ENCODE assay signal across 8 mouse cellular contexts in the genomic region with DNA sequence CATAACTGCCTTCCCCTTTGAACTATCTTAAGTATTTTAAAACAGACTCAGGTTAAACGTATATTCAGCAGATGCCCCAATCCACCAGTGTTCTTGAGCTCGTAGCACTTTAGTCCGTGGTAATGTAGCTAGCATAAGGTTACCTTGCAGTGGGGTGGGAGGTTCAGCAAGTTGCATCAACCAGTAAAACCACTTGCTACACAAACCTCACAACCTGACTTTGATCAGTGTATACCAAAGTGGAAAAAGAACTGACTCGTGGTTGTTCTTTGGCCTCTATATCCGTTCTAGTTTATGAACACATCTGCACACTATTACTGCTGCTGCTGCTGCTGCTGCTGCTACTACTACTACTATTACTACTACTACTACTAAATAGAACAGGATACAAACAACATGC. TPM values are rescaled to one million over a fixed set of nuclear protein-coding genes. Genes with fewer than 3 reads are reported as not detected.
DNase-seq lines count a peak whose midpoint lies in the region; ATAC-seq lines count a peak whose summit lies in the region.
"Had no signal": no experiment of that assay in that cellular context is flagged by ENCODE, and none has a peak within 500 bp of the region (broad histone marks: within the 10 kb centered on the region; RNA-seq: fewer than 3 reads in every experiment).

No protein-coding gene starts in this region.

- H3K9ac ChIP-seq in hindbrain, embryonic 11.5 days (ENCODE audit: low read depth, low read length) = no peak overlapping the region
- no peak overlapping the region for H3K9ac ChIP-seq in embryonic facial prominence, embryonic 14.5 days (ENCODE audit: low read depth, low read length)
- no peak overlapping the region for H3K9ac ChIP-seq in liver, embryonic 16.5 days (ENCODE audit: low read depth, low read length)

- no peaks in the 10 kb centered on the region for H3K27me3 ChIP-seq in hindbrain, embryonic 10.5 days (ENCODE audit: insufficient read depth, poor library complexity, severe bottlenecking)
- H3K27me3 ChIP-seq in hindbrain, embryonic 11.5 days (ENCODE audit: control insufficient read depth, insufficient read depth, low read length) = no peaks in the 10 kb centered on the region
- H3K27me3 ChIP-seq in embryonic facial prominence, embryonic 14.5 days (replicated peaks; ENCODE audit: control insufficient read depth, insufficient read depth, low read length) = no peaks in the 10 kb centered on the region
- no peaks in the 10 kb centered on the region for H3K27me3 ChIP-seq in liver, embryonic 16.5 days (ENCODE audit: control insufficient read depth, insufficient read depth, low read depth, low read length)

- 89% methylated on average over 5 of the region's 5 CpGs for WGBS in hindbrain, embryonic 10.5 days
- WGBS in hindbrain, embryonic 11.5 days = 90% methylated on average over 5 of the region's 5 CpGs
- 78% methylated on average over 5 of the region's 5 CpGs for whole genome bisulfite sequencing in embryonic facial prominence, embryonic 14.5 days
- WGBS in liver, embryonic 16.5 days (ENCODE audit: insufficient replicate concordance) = 87% methylated on average over 5 of the region's 5 CpGs

- H3K4me2 ChIP-seq in hindbrain, embryonic 11.5 days (replicated peaks; ENCODE audit: low read depth, low read length) = no peak overlapping the region
- peak overlapping the region; percentile 89; the same call in 1 of the 2 replicates for H3K4me2 ChIP-seq in embryonic facial prominence, embryonic 14.5 days (ENCODE audit: low read depth, low read length)
- H3K4me2 ChIP-seq in liver, embryonic 16.5 days (ENCODE audit: low read depth, low read length) = peak overlapping the region; percentile 99

- peaks cover 32% of the 10 kb centered on the region for H3K4me1 ChIP-seq in hindbrain, embryonic 10.5 days (replicated peaks)
- peaks cover 5% of the 10 kb centered on the region; the same call in 1 of the 2 replicates for H3K4me1 ChIP-seq in hindbrain, embryonic 11.5 days (replicated peaks; ENCODE audit: control insufficient read depth, insufficient read depth, low read length)
- H3K4me1 ChIP-seq in embryonic facial prominence, embryonic 14.5 days (ENCODE audit: control insufficient read depth, insufficient read depth, low read length) = peaks cover 13% of the 10 kb centered on the region; the same call in 1 of the 2 replicates
- H3K4me1 ChIP-seq in liver, embryonic 16.5 days (ENCODE audit: control insufficient read depth, low read depth, low read length) = peaks cover 32% of the 10 kb centered on the region

- H3K36me3 ChIP-seq in hindbrain, embryonic 10.5 days = no peaks in the 10 kb centered on the region
- H3K36me3 ChIP-seq in hindbrain, embryonic 11.5 days (ENCODE audit: control insufficient read depth, insufficient read depth, low read length) = no peaks in the 10 kb centered on the region
- no peaks in the 10 kb centered on the region for H3K36me3 ChIP-seq in embryonic facial prominence, embryonic 14.5 days (ENCODE audit: control insufficient read depth, insufficient read depth, low read length)
- H3K36me3 ChIP-seq in liver, embryonic 16.5 days (ENCODE audit: control insufficient read depth, insufficient read depth) = no peaks in the 10 kb centered on the region

- 0 out of 2 replicates have a peak overlapping the region, but pooled peaks have one; percentile 98 for H3K27ac ChIP-seq in hindbrain, embryonic 10.5 days
- H3K27ac ChIP-seq in hindbrain, embryonic 11.5 days (ENCODE audit: low read depth, low read length) = no peak overlapping the region
- peak overlapping the region; percentile 100; the same call in 1 of the 2 replicates for H3K27ac ChIP-seq in embryonic facial prominence, embryonic 14.5 days (replicated peaks; ENCODE audit: low read depth, low read length)
- no peak overlapping the region; the same call in 1 of the 2 replicates for H3K27ac ChIP-seq in liver, embryonic 16.5 days (ENCODE audit: low read length)

- H3K9me3 ChIP-seq in hindbrain, embryonic 10.5 days = no peaks in the 10 kb centered on the region
- no peaks in the 10 kb centered on the region for H3K9me3 ChIP-seq in hindbrain, embryonic 11.5 days (ENCODE audit: control insufficient read depth, low read length)
- no peaks in the 10 kb centered on the region for H3K9me3 ChIP-seq in embryonic facial prominence, embryonic 14.5 days (ENCODE audit: control insufficient read depth, low read length)
- no peaks in the 10 kb centered on the region for H3K9me3 ChIP-seq in liver, embryonic 16.5 days (replicated peaks; ENCODE audit: control insufficient read depth, low read length)

- no peak for DNase-seq in hindbrain, embryonic 10.5 days (ENCODE audit: low spot score)
- DNase-seq in hindbrain, embryonic 11.5 days (ENCODE audit: low spot score) = no peak
- peak; percentile 51 for DNase-seq in CD4-positive helper T cell, adult 2 months (ENCODE audit: low read depth, low spot score)
- no peak for DNase-seq in embryonic facial prominence, embryonic 14.5 days (ENCODE audit: low spot score)
- no peak for DNase-seq in spleen, postnatal 36 days (ENCODE audit: low spot score in 2 of 2)
- DNase-seq: cerebellum, postnatal 36 days had no signal

- H3K4me3 ChIP-seq in hindbrain, embryonic 10.5 days = no peak overlapping the region
- no peak overlapping the region for H3K4me3 ChIP-seq in hindbrain, embryonic 11.5 days (ENCODE audit: low read depth, low read length)
- no peak overlapping the region for H3K4me3 ChIP-seq in embryonic facial prominence, embryonic 14.5 days (ENCODE audit: low read depth, low read length)
- no peak overlapping the region for H3K4me3 ChIP-seq in liver, embryonic 16.5 days (ENCODE audit: low read depth, low read length)

- no peak for ATAC-seq in hindbrain, embryonic 11.5 days (ENCODE audit: low FRiP score)
- ATAC-seq in embryonic facial prominence, embryonic 14.5 days (ENCODE audit: low read depth) = no peak
- no peak for ATAC-seq in liver, embryonic 16.5 days (ENCODE audit: low read depth)
- no peak for ATAC-seq in cerebellum, adult (ENCODE audit: insufficient number of reproducible peaks, low FRiP score, low TSS enrichment)

RNA-seq across cellular contexts. Expression of gene Rheb, which starts 1.4 kb away (rescaled TPM):
- 156 and 180 TPM in 2 replicates for polyA plus RNA-seq in hindbrain, embryonic 10.5 days (2016; fragmentation: Nextera tagmentation; extraction: Ambion mirVana)
- polyA plus RNA-seq in hindbrain, embryonic 11.5 days (2014; fragmentation: Nextera tagmentation; extraction: Ambion mirVana) = 195 and 202 TPM in 2 replicates
- 198 and 207 TPM in 2 replicates for polyA plus RNA-seq in embryonic facial prominence, embryonic 14.5 days (2014; fragmentation: Nextera tagmentation; extraction: Ambion mirVana)
- 70.0 and 70.1 TPM in 2 replicates for polyA plus RNA-seq in liver, embryonic 16.5 days (2015; fragmentation: Nextera tagmentation; extraction: Ambion mirVana)

Comparison
In these comparisons a context has a peak if more than half of its experiments do, and no peak if none do; other contexts are left out.
1. H3K27ac ChIP-seq: peak in hindbrain, embryonic 10.5 days (single experiment) and embryonic facial prominence, embryonic 14.5 days (single experiment); none in hindbrain, embryonic 11.5 days (single experiment) and liver, embryonic 16.5 days (single experiment).